Mouse (Mus musculus): ENCODE measurements at regions not wholly inside any gene's neighbourhood (a gene's known extent, or its start where the extent isn't known, plus 50 kb on each side); places are given as distances from the start of the nearest gene placed in this dataset.

DNA sequence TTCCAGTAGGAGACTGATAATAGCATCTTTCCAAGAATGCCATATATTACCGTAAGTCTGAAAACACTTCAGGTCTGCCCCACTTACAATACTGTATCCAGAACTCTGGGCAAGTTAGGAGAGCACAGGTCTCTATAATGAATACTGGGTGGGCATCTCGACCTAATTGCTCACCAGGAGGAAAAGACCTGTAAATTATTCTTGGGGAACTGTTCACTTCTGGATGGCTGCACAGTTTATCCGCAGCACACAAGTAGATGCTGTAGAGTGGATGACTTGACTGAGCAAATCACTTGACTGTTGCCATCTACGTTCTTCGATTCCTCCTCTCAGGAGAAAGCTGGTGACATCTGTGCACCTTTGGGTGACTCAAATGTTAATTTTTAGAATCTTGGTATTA, 159.8 kb downstream of the Rpl36a-ps1 start:
- H3K27me3 ChIP-seq (ENCODE audit: control insufficient read depth, insufficient read depth, insufficient read length), result no peaks in the 10 kb centered on the region
- no peaks in the 10 kb centered on the region for H3K79me2 ChIP-seq (ENCODE audit: control insufficient read depth, insufficient read depth)
- no peak for TF ChIP-seq TCF12 (IDR thresholded peaks at IDR 0.05; ENCODE audit: insufficient read depth, poor library complexity, severe bottlenecking)
- TF ChIP-seq USF1 (IDR thresholded peaks at IDR 0.05; ENCODE audit: low read depth), result no peak
- no peak for TF ChIP-seq SRF (IDR thresholded peaks at IDR 0.05; ENCODE audit: control insufficient read depth, insufficient read length, low read depth)
- TF ChIP-seq CEBPB (IDR thresholded peaks at IDR 0.05; ENCODE audit: insufficient read depth, poor library complexity, severe bottlenecking), result no peak
- no peak for TF ChIP-seq POLR2AphosphoS2 (IDR thresholded peaks at IDR 0.05; ENCODE audit: insufficient read length, low read depth)
- H3K36me3 ChIP-seq (ENCODE audit: control insufficient read depth, insufficient read depth), result no peaks in the 10 kb centered on the region
- no peak overlapping the region for H3K4me3 ChIP-seq
- H3ac ChIP-seq (ENCODE audit: control insufficient read depth, insufficient read length), result no peak overlapping the region
- H3K4me2 ChIP-seq (ENCODE audit: low read depth), result no peak overlapping the region

GRCm38 (mm10) chr14:98833230-98833999, 160.7 kb downstream of the Rpl36a-ps1 start:
- H3K4me3 ChIP-seq, result no peak overlapping the region
- no peaks in the 10 kb centered on the region for H3K79me2 ChIP-seq (ENCODE audit: control insufficient read depth, insufficient read depth)
- TF ChIP-seq POLR2AphosphoS2 (IDR thresholded peaks at IDR 0.05; ENCODE audit: insufficient read length, low read depth) (no peak), SRF (IDR thresholded peaks at IDR 0.05; ENCODE audit: control insufficient read depth, insufficient read length, low read depth) (no peak), REST (IDR thresholded peaks at IDR 0.05; ENCODE audit: insufficient read depth, insufficient read length) (no peak), POLR2A (IDR thresholded peaks at IDR 0.05; ENCODE audit: insufficient read length, low read depth) (no peak), TCF12 (IDR thresholded peaks at IDR 0.05; ENCODE audit: insufficient read depth, poor library complexity, severe bottlenecking) (no peak), CEBPB (IDR thresholded peaks at IDR 0.05; ENCODE audit: insufficient read depth, poor library complexity, severe bottlenecking) (no peak), E2F4 (IDR thresholded peaks at IDR 0.05; ENCODE audit: insufficient read depth) (no peak), TCF3 (IDR thresholded peaks at IDR 0.05; ENCODE audit: insufficient read length, low read depth) (no peak), MYOG (IDR thresholded peaks at IDR 0.05; ENCODE audit: control insufficient read depth in 1 of 3, insufficient read depth in 1 of 3, insufficient read length in 2 of 3, low read depth in 2 of 3) (no peak), USF1 (IDR thresholded peaks at IDR 0.05; ENCODE audit: low read depth) (no peak), MYOD1 (IDR thresholded peaks at IDR 0.05; ENCODE audit: control insufficient read depth in 1 of 3, insufficient read length in 2 of 3, low read depth in 2 of 3) (no peak), MAX (IDR thresholded peaks at IDR 0.05; ENCODE audit: low read depth) (no peak)
- no peaks in the 10 kb centered on the region for H3K36me3 ChIP-seq (ENCODE audit: control insufficient read depth, insufficient read depth)
- H3K27me3 ChIP-seq (ENCODE audit: control insufficient read depth, insufficient read depth, insufficient read length), result no peaks in the 10 kb centered on the region
- no peak overlapping the region for H3K4me2 ChIP-seq (ENCODE audit: low read depth)
- H3ac ChIP-seq (ENCODE audit: control insufficient read depth, insufficient read length), result no peak overlapping the region

DNA sequence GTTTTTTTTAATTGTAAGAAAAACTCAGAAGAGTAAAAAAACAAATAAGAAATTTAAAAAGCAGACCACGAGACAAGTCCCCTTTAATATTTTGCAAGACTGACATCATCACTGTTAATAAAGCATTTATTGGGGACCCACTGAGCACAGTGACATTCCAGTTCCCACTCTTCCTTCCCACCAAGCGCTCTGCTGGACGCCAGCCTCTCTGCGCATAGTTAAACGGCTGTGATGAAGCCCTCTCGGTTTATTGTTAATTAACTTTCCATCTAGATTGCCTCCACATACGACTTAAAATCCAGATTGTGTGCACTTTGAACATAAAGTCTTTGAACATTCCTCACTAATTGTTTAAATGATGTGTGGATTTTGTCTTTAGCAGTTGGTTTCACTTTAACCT, 161.7 kb downstream of the Rpl36a-ps1 start:
- H3K79me2 ChIP-seq (ENCODE audit: control insufficient read depth, insufficient read depth), result no peaks in the 10 kb centered on the region
- no peaks in the 10 kb centered on the region for H3K27me3 ChIP-seq (ENCODE audit: control insufficient read depth, insufficient read depth, insufficient read length)
- no peak overlapping the region for H3K4me3 ChIP-seq
- H3ac ChIP-seq (ENCODE audit: control insufficient read depth, insufficient read length), result no peak overlapping the region
- H3K36me3 ChIP-seq (ENCODE audit: control insufficient read depth, insufficient read depth), result no peaks in the 10 kb centered on the region
- peak overlapping the region; percentile 42 for H3K4me2 ChIP-seq (ENCODE audit: low read depth)
- TF ChIP-seq USF1 (IDR thresholded peaks at IDR 0.05; ENCODE audit: low read depth) (no peak), POLR2AphosphoS2 (IDR thresholded peaks at IDR 0.05; ENCODE audit: insufficient read length, low read depth) (no peak), MYOG (IDR thresholded peaks at IDR 0.05; ENCODE audit: control insufficient read depth in 1 of 3, insufficient read depth in 1 of 3, insufficient read length in 2 of 3, low read depth in 2 of 3) (no peak), CEBPB (IDR thresholded peaks at IDR 0.05; ENCODE audit: insufficient read depth, poor library complexity, severe bottlenecking) (no peak), TCF3 (IDR thresholded peaks at IDR 0.05; ENCODE audit: insufficient read length, low read depth) (no peak), TCF12 (IDR thresholded peaks at IDR 0.05; ENCODE audit: insufficient read depth, poor library complexity, severe bottlenecking) (no peak)

DNA sequence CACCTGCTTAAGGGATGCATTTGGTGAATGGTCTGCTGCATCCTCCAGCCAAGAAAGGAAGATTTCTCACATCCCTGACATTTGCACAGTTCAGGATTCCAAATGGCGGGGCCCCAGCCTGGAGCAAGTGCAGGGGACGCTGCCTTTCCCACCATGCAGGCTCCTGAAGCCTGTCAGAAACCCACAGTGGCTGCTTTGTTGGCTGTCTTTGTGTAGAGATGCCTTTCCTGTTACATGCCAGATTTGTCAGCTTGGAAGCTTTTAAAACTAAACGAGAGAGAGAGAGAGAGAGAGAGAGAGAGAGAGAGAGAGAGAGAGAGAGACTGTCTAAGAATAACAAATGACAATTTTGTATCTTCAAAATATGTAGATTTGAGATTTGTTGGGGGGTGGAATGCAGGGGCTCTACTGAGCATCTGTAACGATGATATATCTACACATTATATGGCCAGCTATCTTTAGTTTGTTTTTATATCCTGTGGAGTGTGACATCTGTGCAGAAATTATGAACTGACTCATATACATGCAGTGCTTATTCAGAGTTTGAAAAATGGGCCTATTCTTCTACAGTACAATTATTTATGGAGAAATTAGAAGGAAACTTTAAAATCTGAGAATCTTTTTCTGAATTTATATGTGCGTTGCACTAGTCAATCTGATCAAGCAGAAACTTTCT, 164.0 kb downstream of the Rpl36a-ps1 start:
- H3K4me3 ChIP-seq, result no peak overlapping the region
- no peak overlapping the region for H3ac ChIP-seq (ENCODE audit: control insufficient read depth, insufficient read length)
- H3K79me2 ChIP-seq (ENCODE audit: control insufficient read depth, insufficient read depth), result no peaks in the 10 kb centered on the region
- no peaks in the 10 kb centered on the region for H3K27me3 ChIP-seq (ENCODE audit: control insufficient read depth, insufficient read depth, insufficient read length)
- H3K4me2 ChIP-seq (ENCODE audit: low read depth), result no peak overlapping the region
- H3K36me3 ChIP-seq (ENCODE audit: control insufficient read depth, insufficient read depth), result no peaks in the 10 kb centered on the region
- no peak for TF ChIP-seq CEBPB (IDR thresholded peaks at IDR 0.05; ENCODE audit: insufficient read depth, poor library complexity, severe bottlenecking)
- TF ChIP-seq POLR2AphosphoS2 (IDR thresholded peaks at IDR 0.05; ENCODE audit: insufficient read length, low read depth), result no peak
- TF ChIP-seq SRF (IDR thresholded peaks at IDR 0.05; ENCODE audit: control insufficient read depth, insufficient read length, low read depth), result no peak
- TF ChIP-seq TCF12 (IDR thresholded peaks at IDR 0.05; ENCODE audit: insufficient read depth, poor library complexity, severe bottlenecking), result no peak
- TF ChIP-seq E2F4 (IDR thresholded peaks at IDR 0.05; ENCODE audit: insufficient read depth), result no peak
- TF ChIP-seq USF1 (IDR thresholded peaks at IDR 0.05; ENCODE audit: low read depth), result no peak
- TF ChIP-seq POLR2A (IDR thresholded peaks at IDR 0.05; ENCODE audit: insufficient read length, low read depth), result no peak
- TF ChIP-seq MAX (IDR thresholded peaks at IDR 0.05; ENCODE audit: low read depth), result no peak
- TF ChIP-seq MYOD1 (IDR thresholded peaks at IDR 0.05; ENCODE audit: control insufficient read depth in 1 of 3, insufficient read length in 2 of 3, low read depth in 2 of 3), result no peak
- no peak for TF ChIP-seq REST (IDR thresholded peaks at IDR 0.05; ENCODE audit: insufficient read depth, insufficient read length)
- TF ChIP-seq MYOG (IDR thresholded peaks at IDR 0.05; ENCODE audit: control insufficient read depth in 1 of 3, insufficient read depth in 1 of 3, insufficient read length in 2 of 3, low read depth in 2 of 3), result no peak
- TF ChIP-seq TCF3 (IDR thresholded peaks at IDR 0.05; ENCODE audit: insufficient read length, low read depth), result no peak

Data from myocyte (in vitro differentiated cells).